Mouse (Mus musculus) heart, embryonic 14.5 days (tissue): ENCODE results near the gene Ubp1. TPM values are rescaled to one million over a fixed set of nuclear protein-coding genes. Genes with fewer than 3 reads are reported as not detected.

Experiments
- ATAC-seq: fragments of 200-750 bp; cut with Nextera tagmentation; 2 replicates; pipeline ENCODE4 v1.8.0; 2017; ENCODE audit warnings: low read depth, moderate TSS enrichment; ENCODE audit not compliant: insufficient number of reproducible peaks, insufficient read depth, low FRiP score
- H3K27ac ChIP-seq, 2 experiments: fragments of 200-500 bp in 1 of 2; fragments of 300-500 bp in 1 of 2; sonication (generic) in 1 of 2; replicated peaks in 1 of 2; 2 replicates each; pipeline ENCODE4 v1.5.1; 2012 to 2014; ENCODE audit warnings: low read depth in 2 of 2, low read length in 2 of 2, control low read depth in 1 of 2, mild to moderate bottlenecking in 1 of 2, mixed read lengths in 1 of 2; ENCODE audit not compliant: control insufficient read depth in 1 of 2, insufficient read depth in 1 of 2
- H3K27me3 ChIP-seq: fragments of 300-500 bp; sonication (generic); 2 replicates; pipeline ENCODE4 v1.6.1; 2014; ENCODE audit warnings: mild to moderate bottlenecking, low read length, control low read depth; ENCODE audit not compliant: control insufficient read depth, insufficient read depth
- H3K36me3 ChIP-seq: fragments of 300-500 bp; sonication (generic); 2 replicates; pipeline ENCODE4 v1.6.1; 2014; ENCODE audit warnings: mild to moderate bottlenecking, control low read depth, low read length, mixed read lengths; ENCODE audit not compliant: control insufficient read depth, insufficient read depth
- H3K4me1 ChIP-seq, 2 experiments: fragments of 200-500 bp in 1 of 2; fragments of 300-500 bp in 1 of 2; sonication (generic) in 1 of 2; 2 replicates each; pipeline ENCODE4 v1.6.1; 2012 to 2014; ENCODE audit warnings: low read length in 2 of 2, control low read depth in 1 of 2, mixed read lengths in 1 of 2; ENCODE audit not compliant: control insufficient read depth in 2 of 2, insufficient read depth in 2 of 2
- H3K4me2 ChIP-seq: fragments of 300-500 bp; sonication (generic); 2 replicates; pipeline ENCODE4 v1.6.1; 2014; ENCODE audit warnings: mild to moderate bottlenecking, low read length
- H3K4me3 ChIP-seq, 2 experiments: fragments of 200-500 bp in 1 of 2; fragments of 300-500 bp in 1 of 2; sonication (generic) in 1 of 2; 2 replicates each; pipeline ENCODE4 v1.5.1; 2012 to 2014; ENCODE audit warnings: low read length in 2 of 2, mild to moderate bottlenecking in 2 of 2, control low read depth in 1 of 2, low read depth in 1 of 2, moderate library complexity in 1 of 2; ENCODE audit not compliant: control insufficient read depth in 1 of 2, insufficient read depth in 1 of 2
- H3K9ac ChIP-seq: fragments of 300-500 bp; sonication (generic); 2 replicates; pipeline ENCODE4 v1.6.1; 2014; ENCODE audit warnings: mild to moderate bottlenecking, low read length
- H3K9me3 ChIP-seq: fragments of 300-500 bp; sonication (generic); 2 replicates; pipeline ENCODE4 v1.6.1; 2016; ENCODE audit warnings: low read length, control low read depth; ENCODE audit not compliant: control insufficient read depth
- WGBS: fragments of 180-500 bp; shearing (Covaris S2); extraction: QIAGEN DNeasy Blood & Tissue Kit; methylation state at CpG from one replicate; pipeline ENCODE4 v1.1.7; 2014; 5-methylcytosine and 5-hydroxymethylcytosine counted together
- polyA plus RNA-seq: library from polyadenylated mRNA; unstranded; fragments of >200 nt; fragmentation: Nextera tagmentation; extraction: Ambion mirVana; gene quantifications from 2 replicates; pipeline ENCODE4 v1.2.1, GENCODE M21; 2014

The Ubp1 gene
- polyA plus RNA-seq, 1 experiment from 2014 or later = 27.6 TPM

GRCm38 (mm10) chr9:113928591-113928990 is 2.1 kb upstream of the Ubp1 start:
- H3K4me3 ChIP-seq = no peak overlapping the region
- no peaks in the 10 kb centered on the region for H3K9me3 ChIP-seq
- 67% methylated on average over 4 of the region's 4 CpGs for WGBS
- H3K4me1 ChIP-seq = peaks cover 5 to 14% of the 10 kb centered on the region in 2 experiments
- H3K9ac ChIP-seq = no peak overlapping the region
- no peak overlapping the region for H3K27ac ChIP-seq
- H3K4me2 ChIP-seq = no peak overlapping the region
- 0 out of 2 replicates have a peak, but pooled peaks cover 3% of the 10 kb centered on the region for H3K36me3 ChIP-seq
- ATAC-seq = no peak
- H3K27me3 ChIP-seq = no peaks in the 10 kb centered on the region

- Histone ChIP-seq H3K4me2 (peak overlapping the region; percentile 68; the same call in 1 of the 2 replicates), H3K4me3 (peak overlapping the region in 1 of 2 experiments; percentile 89; a peak in 1 of 4 replicates)
These were observed 1.1 kb upstream of the Ubp1 start for GRCm38 (mm10) chr9:113929676-113930075.

GRCm38 (mm10) chr9:113931375-113932099 is 803 bp downstream of the Ubp1 start:
- Histone ChIP-seq H3K27ac (peak overlapping the region; percentile 82 to 85), H3K36me3 (no peaks in the 10 kb centered on the region), H3K4me1 (peaks cover 7 to 30% of the 10 kb centered on the region in 2 experiments), H3K4me2 (peak overlapping the region; percentile 74), H3K9ac (peak overlapping the region; percentile 91), H3K27me3 (no peaks in the 10 kb centered on the region), H3K9me3 (no peaks in the 10 kb centered on the region), H3K4me3 (peak overlapping the region; percentile 89 to 99)
- ATAC-seq = peak; percentile 19
- 1% methylated on average over 51 of the region's 91 CpGs for WGBS

More at GRCm38 (mm10) chr9:113929676-113930075, 1.1 kb upstream of the Ubp1 start:
- H3K9ac ChIP-seq = no peak overlapping the region
- ATAC-seq = no peak
- H3K27ac ChIP-seq = no peak overlapping the region
- H3K36me3 ChIP-seq = no peaks in the 10 kb centered on the region
- no peaks in the 10 kb centered on the region for H3K9me3 ChIP-seq
- no peaks in the 10 kb centered on the region for H3K27me3 ChIP-seq
- peaks cover 5 to 17% of the 10 kb centered on the region in 2 experiments for H3K4me1 ChIP-seq
- 81% methylated on average over 1 of the region's 1 CpGs for WGBS

GRCm38 (mm10) chr9:113932100-113932470 is 1.4 kb downstream of the Ubp1 start:
- Histone ChIP-seq H3K9ac (peak overlapping the region; percentile 91), H3K4me1 (peaks cover 7 to 30% of the 10 kb centered on the region in 2 experiments), H3K27me3 (no peaks in the 10 kb centered on the region), H3K9me3 (no peaks in the 10 kb centered on the region), H3K36me3 (no peaks in the 10 kb centered on the region), H3K4me3 (peak overlapping the region; percentile 89 to 99), H3K27ac (peak overlapping the region; percentile 82 to 85), H3K4me2 (peak overlapping the region; percentile 74)
- ATAC-seq = no peak
- 2% methylated on average over 8 of the region's 8 CpGs for WGBS

- H3K9ac ChIP-seq = peak overlapping the region; percentile 91
- H3K4me3 ChIP-seq = peak overlapping the region; percentile 89 to 99
- no peak for ATAC-seq
- peak overlapping the region; percentile 82 to 85 for H3K27ac ChIP-seq
- H3K27me3 ChIP-seq = no peaks in the 10 kb centered on the region
- peaks cover 7 to 30% of the 10 kb centered on the region in 2 experiments for H3K4me1 ChIP-seq
- H3K9me3 ChIP-seq = no peaks in the 10 kb centered on the region
- H3K36me3 ChIP-seq = no peaks in the 10 kb centered on the region
- WGBS = 22% methylated on average over 11 of the region's 11 CpGs
- H3K4me2 ChIP-seq = peak overlapping the region; percentile 74
These were observed 1.8 kb downstream of the Ubp1 start for GRCm38 (mm10) chr9:113932501-113932900.

- no peak overlapping the region for H3K4me3 ChIP-seq
- no peak overlapping the region for H3K4me2 ChIP-seq
- H3K9ac ChIP-seq = no peak overlapping the region
- 60% methylated on average over 5 of the region's 5 CpGs for WGBS
- no peaks in the 10 kb centered on the region for H3K27me3 ChIP-seq
- H3K27ac ChIP-seq = no peak overlapping the region
- H3K9me3 ChIP-seq = no peaks in the 10 kb centered on the region
- no peaks in the 10 kb centered on the region for H3K36me3 ChIP-seq
- no peak for ATAC-seq
- peaks cover 7 to 30% of the 10 kb centered on the region in 2 experiments for H3K4me1 ChIP-seq
These were observed 4.9 kb downstream of the Ubp1 start for GRCm38 (mm10) chr9:113935638-113936037.

GRCm38 (mm10) chr9:113939063-113939850 is 8.5 kb downstream of the Ubp1 start:
- Histone ChIP-seq H3K27me3 (no peaks in the 10 kb centered on the region), H3K4me2 (no peak overlapping the region), H3K27ac (no peak overlapping the region), H3K9me3 (no peaks in the 10 kb centered on the region), H3K9ac (no peak overlapping the region), H3K4me3 (no peak overlapping the region), H3K36me3 (no peaks in the 10 kb centered on the region), H3K4me1 (peaks cover 2 to 17% of the 10 kb centered on the region in 2 experiments; a peak in 3 of 4 replicates)
- no peak for ATAC-seq
- WGBS = 77% methylated on average over 9 of the region's 9 CpGs
